Mouse (Mus musculus) midbrain, embryonic 11.5 days (tissue): ENCODE measurements around the gene Plod1. TPM values are rescaled to one million over a fixed set of nuclear protein-coding genes. Genes with fewer than 3 reads are reported as not detected.
A peak's percentile ranks its signal among the peaks of the same experiment; 100 is the strongest.

Experiments
- ATAC-seq: fragments of 200-750 bp; cut with Nextera tagmentation; 2 replicates; pipeline ENCODE4 v1.8.0; 2017; ENCODE audit warnings: moderate TSS enrichment, moderate library complexity; ENCODE audit not compliant: low FRiP score
- DNase-seq: peaks from one replicate; pipeline ENCODE4 v3.0.0; 2015; ENCODE audit warnings: low spot score; ENCODE audit errors: missing footprints
- H3K27ac ChIP-seq: fragments of 300-500 bp; sonication (generic); 2 replicates; pipeline ENCODE4 v1.5.1; 2014; ENCODE audit warnings: low read depth, low read length
- H3K27me3 ChIP-seq: fragments of 300-500 bp; sonication (generic); 2 replicates; pipeline ENCODE4 v1.6.1; 2014; ENCODE audit warnings: mild to moderate bottlenecking, low read length, moderate library complexity, mixed read lengths; ENCODE audit not compliant: control insufficient read depth, insufficient read depth
- H3K36me3 ChIP-seq: fragments of 300-500 bp; sonication (generic); 2 replicates; pipeline ENCODE4 v1.6.1; 2014; ENCODE audit warnings: mild to moderate bottlenecking, low read length, moderate library complexity, mixed read lengths; ENCODE audit not compliant: control insufficient read depth, insufficient read depth
- H3K4me1 ChIP-seq: fragments of 300-500 bp; sonication (generic); 2 replicates; pipeline ENCODE4 v1.6.1; 2014; ENCODE audit warnings: low read length; ENCODE audit not compliant: control insufficient read depth, insufficient read depth
- H3K4me2 ChIP-seq: fragments of 300-500 bp; sonication (generic); 2 replicates; pipeline ENCODE4 v1.6.1; 2014; ENCODE audit warnings: mild to moderate bottlenecking, moderate library complexity
- H3K4me3 ChIP-seq: fragments of 300-500 bp; sonication (generic); 2 replicates; pipeline ENCODE4 v1.5.1; 2014; ENCODE audit warnings: low read depth, low read length
- H3K9ac ChIP-seq: fragments of 300-500 bp; sonication (generic); 2 replicates; pipeline ENCODE4 v1.6.1; 2014; ENCODE audit warnings: low read length
- H3K9me3 ChIP-seq: fragments of 300-500 bp; sonication (generic); 2 replicates; pipeline ENCODE4 v1.6.1; 2016; ENCODE audit warnings: low read length; ENCODE audit not compliant: control insufficient read depth
- WGBS: fragments of 180-500 bp; shearing (Covaris S2); extraction: QIAGEN DNeasy Blood & Tissue Kit; methylation state at CpG from one replicate; pipeline ENCODE4 v1.1.7; 2014; 5-methylcytosine and 5-hydroxymethylcytosine counted together
- polyA plus RNA-seq: library from polyadenylated mRNA; unstranded; fragments of >200 nt; fragmentation: Nextera tagmentation; extraction: Ambion mirVana; gene quantifications from 2 replicates; pipeline ENCODE4 v1.2.1, GENCODE M21; 2014

Gene Plod1
- polyA plus RNA-seq, 1 experiment from 2014 or later: 24.2 TPM

- no peaks in the 10 kb centered on the region for H3K4me1 ChIP-seq
- DNase-seq (no peak), ATAC-seq (no peak)
- no peaks in the 10 kb centered on the region for H3K27me3 ChIP-seq
- WGBS: 90% methylated on average over 7 of the region's 7 CpGs
- no peaks in the 10 kb centered on the region for H3K9me3 ChIP-seq
- no peak overlapping the region for H3K4me2 ChIP-seq
- H3K9ac ChIP-seq: no peak overlapping the region
- H3K4me3 ChIP-seq: no peak overlapping the region
- no peak overlapping the region for H3K27ac ChIP-seq
- H3K36me3 ChIP-seq: peaks cover 21% of the 10 kb centered on the region
Measured at GRCm38 (mm10) chr4:147887277-147887676, 49.3 kb downstream of the Plod1 start.

- DNase-seq (no peak), ATAC-seq (no peak)
- no peak overlapping the region for H3K4me2 ChIP-seq
- no peaks in the 10 kb centered on the region for H3K4me1 ChIP-seq
- WGBS: 94% methylated on average over 12 of the region's 12 CpGs
- H3K4me3 ChIP-seq: no peak overlapping the region
- H3K27ac ChIP-seq: no peak overlapping the region
- H3K9me3 ChIP-seq: no peaks in the 10 kb centered on the region
- H3K36me3 ChIP-seq: peaks cover 23% of the 10 kb centered on the region
- no peak overlapping the region for H3K9ac ChIP-seq
- no peaks in the 10 kb centered on the region for H3K27me3 ChIP-seq
Measured at GRCm38 (mm10) chr4:147886158-147886557, 50.4 kb downstream of the Plod1 start.

GRCm38 (mm10) chr4:147884138-147884537 is 52.4 kb downstream of the Plod1 start:
- Histone ChIP-seq H3K4me2 (no peak overlapping the region), H3K4me3 (no peak overlapping the region), H3K27me3 (no peaks in the 10 kb centered on the region), H3K4me1 (no peaks in the 10 kb centered on the region), H3K36me3 (peaks cover 23% of the 10 kb centered on the region), H3K9me3 (no peaks in the 10 kb centered on the region), H3K9ac (no peak overlapping the region), H3K27ac (no peak overlapping the region)
- DNase-seq (no peak), ATAC-seq (no peak)
- 94% methylated on average over 3 of the region's 3 CpGs for WGBS

- Histone ChIP-seq H3K9me3 (no peaks in the 10 kb centered on the region), H3K4me2 (no peak overlapping the region), H3K27ac (no peak overlapping the region), H3K4me3 (no peak overlapping the region), H3K4me1 (no peaks in the 10 kb centered on the region), H3K27me3 (no peaks in the 10 kb centered on the region), H3K9ac (no peak overlapping the region), H3K36me3 (peaks cover 25% of the 10 kb centered on the region)
- DNase-seq (no peak), ATAC-seq (no peak)
- WGBS: 91% methylated on average over 6 of the region's 6 CpGs
Measured at GRCm38 (mm10) chr4:147883041-147883440, 53.5 kb downstream of the Plod1 start.

GRCm38 (mm10) chr4:147881792-147882191 is 54.8 kb downstream of the Plod1 start:
- H3K4me3 ChIP-seq: no peak overlapping the region
- no peak overlapping the region for H3K9ac ChIP-seq
- DNase-seq (no peak), ATAC-seq (no peak)
- H3K9me3 ChIP-seq: no peaks in the 10 kb centered on the region
- H3K27ac ChIP-seq: no peak overlapping the region
- H3K4me1 ChIP-seq: no peaks in the 10 kb centered on the region
- H3K27me3 ChIP-seq: no peaks in the 10 kb centered on the region
- H3K36me3 ChIP-seq: peaks cover 26% of the 10 kb centered on the region
- 95% methylated on average over 7 of the region's 7 CpGs for WGBS
- H3K4me2 ChIP-seq: no peak overlapping the region

- ATAC-seq: peak; percentile 25; the same call in 1 of the 2 replicates
- H3K4me2 ChIP-seq: no peak overlapping the region
- no peak overlapping the region for H3K27ac ChIP-seq
- H3K4me3 ChIP-seq: no peak overlapping the region
- peaks cover 26% of the 10 kb centered on the region for H3K36me3 ChIP-seq
- H3K27me3 ChIP-seq: no peaks in the 10 kb centered on the region
- 61% methylated on average over 5 of the region's 5 CpGs for WGBS
- no peaks in the 10 kb centered on the region for H3K9me3 ChIP-seq
- no peak overlapping the region for H3K9ac ChIP-seq
- H3K4me1 ChIP-seq: no peaks in the 10 kb centered on the region
- DNase-seq: no peak
Measured at GRCm38 (mm10) chr4:147879865-147880264, 56.7 kb downstream of the Plod1 start.

- WGBS: 85% methylated on average over 2 of the region's 2 CpGs
- H3K4me2 ChIP-seq: no peak overlapping the region
- ATAC-seq (no peak), DNase-seq (no peak)
- no peaks in the 10 kb centered on the region for H3K9me3 ChIP-seq
- no peaks in the 10 kb centered on the region for H3K4me1 ChIP-seq
- H3K4me3 ChIP-seq: no peak overlapping the region
- H3K27ac ChIP-seq: no peak overlapping the region
- H3K27me3 ChIP-seq: no peaks in the 10 kb centered on the region
- H3K9ac ChIP-seq: no peak overlapping the region
- H3K36me3 ChIP-seq: peaks cover 29% of the 10 kb centered on the region
Measured at GRCm38 (mm10) chr4:147879456-147879855, 57.1 kb downstream of the Plod1 start.

- Histone ChIP-seq H3K4me2 (no peak overlapping the region), H3K4me3 (no peak overlapping the region), H3K9me3 (no peaks in the 10 kb centered on the region), H3K27ac (no peak overlapping the region), H3K36me3 (peaks cover 30% of the 10 kb centered on the region), H3K4me1 (no peaks in the 10 kb centered on the region), H3K27me3 (no peaks in the 10 kb centered on the region), H3K9ac (no peak overlapping the region)
- DNase-seq (no peak), ATAC-seq (no peak)
- WGBS: 97% methylated on average over 9 of the region's 9 CpGs
Measured at GRCm38 (mm10) chr4:147878537-147878936, 58.0 kb downstream of the Plod1 start.

- Histone ChIP-seq H3K9me3 (no peaks in the 10 kb centered on the region), H3K4me1 (no peaks in the 10 kb centered on the region), H3K4me3 (no peak overlapping the region), H3K27me3 (no peaks in the 10 kb centered on the region), H3K9ac (no peak overlapping the region), H3K4me2 (no peak overlapping the region), H3K27ac (no peak overlapping the region), H3K36me3 (peaks cover 26% of the 10 kb centered on the region)
- WGBS: 96% methylated on average over 4 of the region's 4 CpGs
- no peak for ATAC-seq
- DNase-seq: no peak
Measured at GRCm38 (mm10) chr4:147875852-147876575, 60.6 kb downstream of the Plod1 start.
